In genomic region chr7:117383147-117383940, GRCm38 (mm10) we compare ENCODE assay signal across 9 mouse cellular contexts. TPM values are rescaled to one million over a fixed set of nuclear protein-coding genes. Genes with fewer than 3 reads are reported as not detected.
DNase-seq lines count a peak whose midpoint lies in the region; ATAC-seq and TF ChIP-seq lines count a peak whose summit lies in the region.
"Had no signal": no experiment of that assay in that cellular context is flagged by ENCODE, and none has a peak within 500 bp of the region (broad histone marks: within the 10 kb centered on the region; RNA-seq: fewer than 3 reads in every experiment).

No protein-coding gene starts in this region.

- H3K36me3 ChIP-seq in forebrain, embryonic 15.5 days = no peaks in the 10 kb centered on the region
- H3K36me3 ChIP-seq in hindbrain, embryonic 12.5 days = no peaks in the 10 kb centered on the region
- H3K36me3 ChIP-seq in midbrain, embryonic 13.5 days = no peaks in the 10 kb centered on the region
- H3K36me3 ChIP-seq: G1E had no signal

- no peaks in the 10 kb centered on the region; the same call in 1 of the 2 replicates for H3K27me3 ChIP-seq in cerebellum, adult 2 months (ENCODE audit: control insufficient read depth, insufficient read depth, low read length)
- no peaks in the 10 kb centered on the region for H3K27me3 ChIP-seq in forebrain, embryonic 15.5 days
- H3K27me3 ChIP-seq in hindbrain, embryonic 12.5 days = peaks cover 13% of the 10 kb centered on the region; the same call in 1 of the 2 replicates
- H3K27me3 ChIP-seq in midbrain, embryonic 13.5 days = peaks cover 29% of the 10 kb centered on the region

- H3K9ac ChIP-seq in forebrain, embryonic 15.5 days (replicated peaks) = no peak overlapping the region
- no peak overlapping the region for H3K9ac ChIP-seq in hindbrain, embryonic 12.5 days
- 0 out of 2 replicates have a peak overlapping the region, but pooled peaks have one; percentile 28 for H3K9ac ChIP-seq in midbrain, embryonic 13.5 days (replicated peaks)

- intact Hi-C loops in left cerebral cortex, postnatal 25 days (cut with DNase I) = loop anchor here (2.0 to 10.0 kb wide), 5 partner anchors 79 to 719 kb away; no protein-coding TSS in a partner anchor

- peak overlapping the region; percentile 28 for H3K4me3 ChIP-seq in cerebellum, adult 2 months (replicated peaks; ENCODE audit: insufficient read depth, low read depth, low read length)
- H3K4me3 ChIP-seq in forebrain, embryonic 15.5 days = peak overlapping the region; percentile 86
- H3K4me3 ChIP-seq in hindbrain, embryonic 12.5 days = peak overlapping the region; percentile 65
- peak overlapping the region; percentile 85 for H3K4me3 ChIP-seq in midbrain, embryonic 13.5 days (replicated peaks)

- H3K9me3 ChIP-seq in forebrain, embryonic 15.5 days = no peaks in the 10 kb centered on the region
- no peaks in the 10 kb centered on the region for H3K9me3 ChIP-seq in hindbrain, embryonic 12.5 days (replicated peaks)
- H3K9me3 ChIP-seq in midbrain, embryonic 13.5 days = no peaks in the 10 kb centered on the region

- no peaks in the 10 kb centered on the region for H3K4me1 ChIP-seq in cerebellum, adult 2 months (ENCODE audit: control insufficient read depth, insufficient read depth, low read length)
- H3K4me1 ChIP-seq in forebrain, embryonic 15.5 days = peaks cover 44% of the 10 kb centered on the region
- H3K4me1 ChIP-seq in hindbrain, embryonic 12.5 days = peaks cover 19% of the 10 kb centered on the region; the same call in 1 of the 2 replicates
- H3K4me1 ChIP-seq in midbrain, embryonic 13.5 days (replicated peaks) = peaks cover 29% of the 10 kb centered on the region

- ATAC-seq in forebrain, embryonic 15.5 days (replicated peaks) = no peak
- ATAC-seq in hindbrain, embryonic 12.5 days (ENCODE audit: low FRiP score) = no peak
- ATAC-seq in midbrain, embryonic 13.5 days = no peak
- no peak for ATAC-seq in inflammation-experienced regulatory T-cells, adult 6 months

- peak; percentile 19 to 21 for DNase-seq in cerebellum, adult 2 months
- DNase-seq in cerebellum, adult 11 months = no peak
- peak; percentile 32 for DNase-seq in Muller cell, postnatal 12 days (ENCODE audit: inconsistent ontology term)
- peak; percentile 65 to 76 for DNase-seq in left cerebral cortex, postnatal 25 days (ENCODE audit: low spot score in 2 of 2)

- peak overlapping the region; percentile 97 for H3K4me2 ChIP-seq in forebrain, embryonic 15.5 days (replicated peaks)
- H3K4me2 ChIP-seq in hindbrain, embryonic 12.5 days (replicated peaks) = peak overlapping the region; percentile 84
- peak overlapping the region; percentile 86 for H3K4me2 ChIP-seq in midbrain, embryonic 13.5 days (replicated peaks)

- 69% methylated on average over 7 of the region's 7 CpGs for WGBS in cerebellum, adult 2 months
- 49% methylated on average over 7 of the region's 7 CpGs for WGBS in forebrain, embryonic 15.5 days
- WGBS in hindbrain, embryonic 12.5 days = 78% methylated on average over 7 of the region's 7 CpGs
- WGBS in midbrain, embryonic 13.5 days = 72% methylated on average over 7 of the region's 7 CpGs

- no peak overlapping the region for H3K27ac ChIP-seq in cerebellum, adult 2 months (ENCODE audit: insufficient read depth, low read length)
- no peak overlapping the region for H3K27ac ChIP-seq in forebrain, embryonic 15.5 days (replicated peaks)
- no peak overlapping the region for H3K27ac ChIP-seq in hindbrain, embryonic 12.5 days
- H3K27ac ChIP-seq in midbrain, embryonic 13.5 days = no peak overlapping the region

- TF ChIP-seq POLR2A in cerebellum, adult 2 months (IDR thresholded peaks at IDR 0.05; ENCODE audit: borderline replicate concordance, insufficient read depth, low read length) = no peak

- TF ChIP-seq CTCF in cerebellum, adult 2 months (IDR thresholded peaks at IDR 0.05; ENCODE audit: borderline replicate concordance, insufficient read depth, low read depth, low read length) = peak; percentile 26; the same call in 1 of the 2 replicates

RNA-seq across cellular contexts. Expression of gene Xylt1, which starts 2.6 kb away (rescaled TPM):
- polyA plus RNA-seq in cerebellum, adult 2 months (2012; rRNA removed) = 8.0 and 8.3 TPM in 2 replicates
- 2.0 and 2.5 TPM in 2 replicates for polyA plus RNA-seq in forebrain, embryonic 15.5 days (2015; fragmentation: Nextera tagmentation; extraction: Ambion mirVana)
- polyA plus RNA-seq in hindbrain, embryonic 12.5 days (2016; fragmentation: Nextera tagmentation; extraction: Ambion mirVana) = 2.4 and 3.6 TPM in 2 replicates
- total RNA-seq in left cerebral cortex, postnatal 25 days (2021) = 10 to 100 TPM; 48.6 to 52.1 TPM
- polyA plus RNA-seq in midbrain, embryonic 13.5 days (2015; fragmentation: Nextera tagmentation; extraction: Ambion mirVana) = 1.2 and 1.7 TPM in 2 replicates
- polyA plus RNA-seq in inflammation-experienced regulatory T-cells, adult 6 months (2017; shearing (Covaris generic)) = 1 to 10 TPM; 2.2 to 3.6 (median 2.8) TPM
- polyA plus RNA-seq: G1E had no signal

Comparison
In these comparisons a context has a peak if more than half of its experiments do, and no peak if none do; other contexts are left out.
1. H3K4me3 ChIP-seq: peak in every context shown above with its lines; median percentile 86 in forebrain, embryonic 15.5 days; 85 in midbrain, embryonic 13.5 days; 65 in hindbrain, embryonic 12.5 days; 28 in cerebellum, adult 2 months.